Mouse (Mus musculus): ENCODE results near the gene Cyb5r2.

The Cyb5r2 gene

DNA sequence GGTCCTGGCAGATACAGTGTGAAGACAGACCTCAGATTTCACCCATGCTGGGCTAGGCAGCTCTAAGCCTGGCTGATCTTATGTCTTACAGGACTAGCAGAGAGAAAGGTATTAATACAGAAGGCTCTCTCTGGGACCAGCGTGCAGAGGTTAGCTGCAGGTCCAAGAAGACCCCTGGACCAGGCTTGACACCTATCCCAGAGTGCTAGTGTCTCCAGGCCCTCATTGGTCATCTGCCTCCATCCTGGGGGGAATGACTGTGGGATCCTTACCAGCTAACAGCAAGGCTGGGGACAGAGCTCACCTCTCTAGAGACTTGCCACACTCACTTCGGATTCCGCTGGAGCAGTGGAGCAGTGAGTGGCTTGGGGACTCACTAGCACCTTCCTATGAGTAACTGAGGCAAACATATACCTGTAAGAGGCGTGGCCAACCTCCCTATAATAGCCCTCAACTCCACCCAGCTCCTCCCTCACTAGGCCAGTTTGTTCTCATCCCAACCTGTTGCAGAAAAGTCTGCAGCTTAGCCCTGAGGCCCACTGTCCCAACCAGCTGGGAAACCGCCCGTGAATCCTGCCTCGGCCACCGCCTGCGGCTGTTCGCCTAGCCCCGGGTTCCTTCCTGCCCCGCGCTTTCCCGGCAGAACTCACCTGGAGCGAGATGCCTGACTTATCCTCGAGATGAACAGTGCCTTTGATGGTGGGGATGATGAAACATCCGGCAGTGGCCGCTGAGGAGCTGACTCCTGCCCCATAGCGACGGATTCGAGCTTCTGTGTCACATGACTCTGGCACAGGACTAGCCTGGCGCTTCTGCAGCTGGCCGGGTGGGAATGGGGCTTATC is at the start of gene Cyb5r2:
Cyb5r2 (minus strand) TSS at position 725 of the 844 bp plus-strand sequence.
- in situ Hi-C loops (cut with MboI): no loop called here

DNA sequence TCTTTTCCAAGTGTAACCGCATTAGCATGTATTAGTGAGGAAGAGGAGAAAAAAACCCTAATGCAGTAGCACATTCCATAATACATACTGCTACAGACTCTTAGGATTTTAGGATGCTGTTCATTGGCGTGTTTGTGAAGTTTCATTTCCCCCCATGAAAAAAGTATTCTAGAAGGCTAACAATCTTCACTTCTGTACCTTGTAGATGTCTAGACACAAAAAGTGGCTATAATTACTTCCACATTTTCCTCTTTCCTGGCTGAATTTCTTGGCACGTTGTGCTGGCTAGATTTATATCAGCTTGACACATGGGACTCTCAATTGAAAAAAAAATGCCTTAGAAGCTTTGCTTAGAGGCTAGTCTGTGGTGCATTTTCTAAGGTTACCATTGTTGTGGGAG is 44.3 kb upstream of the Cyb5r2 start:
- in situ Hi-C loops (cut with MboI): no loop called here

GRCm38 (mm10) chr7:107801108-107801507 is 43.3 kb upstream of the Cyb5r2 start, which contains the start of gene Ovch2:
Ovch2 (minus strand) TSS chr7:107801208.
- in situ Hi-C loops (cut with MboI): no loop called here

GRCm38 (mm10) chr7:107796500-107796899 is 38.7 kb upstream of the Cyb5r2 start:
- in situ Hi-C loops (cut with MboI): no loop called here

DNA sequence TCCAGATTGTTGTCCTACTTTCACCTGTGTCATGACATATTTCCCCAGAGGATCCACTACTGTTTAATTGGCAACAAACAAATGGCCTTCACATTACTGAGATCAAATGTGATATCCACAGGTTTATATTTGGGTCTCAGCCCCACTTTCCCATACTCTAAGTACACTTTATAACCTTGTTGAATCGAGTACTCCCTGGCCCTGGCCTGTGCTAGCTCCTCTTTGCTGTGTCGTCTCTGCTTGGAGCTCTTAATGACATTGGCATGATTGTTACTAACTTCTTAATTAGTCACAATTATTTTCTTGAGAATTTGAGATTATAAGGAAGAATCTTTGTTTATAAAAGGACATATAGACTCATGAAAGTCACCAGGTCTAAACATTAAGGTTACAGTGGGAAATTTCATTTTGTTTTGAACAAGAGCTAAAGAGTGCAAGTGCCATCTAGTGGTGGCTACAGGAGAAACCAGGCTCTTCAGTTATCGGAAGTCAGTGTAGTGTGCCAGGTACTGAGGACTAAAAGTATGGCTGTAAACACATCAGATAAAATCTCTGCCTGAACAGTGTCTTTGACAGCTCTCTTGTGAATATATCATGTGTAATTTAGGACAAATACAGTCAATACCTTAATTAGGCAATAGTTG is 30.3 kb upstream of the Cyb5r2 start:
- in situ Hi-C loops (cut with MboI): no loop called here

- in situ Hi-C loops (cut with MboI): no loop called here
These were observed 21.8 kb upstream of the Cyb5r2 start for GRCm38 (mm10) chr7:107779611-107780010.

- in situ Hi-C loops (cut with MboI): no loop called here
These were observed 20.4 kb upstream of the Cyb5r2 start for GRCm38 (mm10) chr7:107778216-107778615.

- in situ Hi-C loops (cut with MboI): no loop called here
These were observed 13.0 kb upstream of the Cyb5r2 start for GRCm38 (mm10) chr7:107770812-107771211.

DNA sequence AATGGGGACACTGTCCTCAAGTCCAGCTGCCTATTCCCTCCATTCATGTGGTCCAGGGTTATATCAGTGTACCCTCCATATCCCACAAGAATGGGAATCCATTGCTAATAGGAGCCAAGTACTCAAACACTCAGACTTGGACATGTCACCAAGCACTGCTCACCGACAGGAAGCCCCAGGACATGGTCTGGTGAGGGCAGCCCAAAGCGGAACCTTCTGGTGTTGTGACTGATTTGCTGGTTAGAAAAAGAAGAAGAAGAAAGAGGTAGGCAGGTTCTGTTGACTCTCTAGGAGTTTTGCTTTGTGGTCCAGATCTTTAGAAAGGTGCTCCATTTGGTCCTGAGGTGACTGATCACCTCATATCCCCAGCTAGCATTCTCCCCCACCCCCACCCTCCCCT is 1.1 kb downstream of the Cyb5r2 start:
- in situ Hi-C loops (cut with MboI): no loop called here

GRCm38 (mm10) chr7:107755905-107756304 is 1.9 kb downstream of the Cyb5r2 start:
- in situ Hi-C loops (cut with MboI): no loop called here

GRCm38 (mm10) chr7:107752031-107752520 is 5.8 kb downstream of the Cyb5r2 start:
- in situ Hi-C loops (cut with MboI): no loop called here

DNA sequence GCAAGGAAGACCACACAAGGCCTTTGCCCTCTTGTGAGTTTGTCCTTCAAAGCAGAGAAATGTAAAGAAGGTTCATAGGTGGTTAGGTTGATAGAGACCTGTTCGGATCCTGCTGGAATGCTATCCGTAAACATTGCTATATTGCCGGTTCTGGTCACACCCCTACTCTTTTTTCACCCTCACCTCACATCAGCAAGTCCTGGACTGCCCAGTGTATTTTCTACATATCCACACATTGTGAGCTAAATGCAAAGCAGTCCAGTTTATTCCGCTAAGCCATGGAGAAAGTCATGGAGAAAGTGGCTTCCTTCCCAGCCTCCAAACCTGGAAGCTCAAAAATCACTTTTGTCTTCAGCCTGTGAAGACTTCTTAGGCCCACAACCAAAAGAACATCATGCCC is 8.1 kb downstream of the Cyb5r2 start:
- in situ Hi-C loops (cut with MboI): no loop called here

DNA sequence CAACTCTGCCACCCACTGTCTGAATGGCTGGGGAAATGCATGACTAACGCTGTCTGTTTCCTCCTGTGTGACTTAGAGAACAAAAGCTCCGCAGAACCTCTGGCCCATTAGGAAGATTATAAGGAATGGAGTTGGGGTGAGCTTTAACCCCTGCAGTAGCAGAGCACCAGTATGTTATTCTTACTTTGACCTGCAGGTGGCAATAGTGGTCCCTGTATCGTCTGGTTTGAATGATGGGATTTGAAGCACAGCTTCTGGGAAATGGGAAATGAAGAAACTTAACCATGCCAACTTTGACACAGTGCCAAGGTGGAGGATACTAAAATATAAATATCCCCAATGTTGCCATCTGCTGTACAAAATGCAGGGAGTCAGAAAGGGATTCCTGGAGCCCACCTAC is 8.6 kb downstream of the Cyb5r2 start:
- in situ Hi-C loops (cut with MboI): no loop called here

- in situ Hi-C loops (cut with MboI): no loop called here
These were observed 9.9 kb downstream of the Cyb5r2 start for GRCm38 (mm10) chr7:107747954-107748353.

- in situ Hi-C loops (cut with MboI): no loop called here
These were observed 10.4 kb downstream of the Cyb5r2 start for GRCm38 (mm10) chr7:107747476-107747875.

DNA sequence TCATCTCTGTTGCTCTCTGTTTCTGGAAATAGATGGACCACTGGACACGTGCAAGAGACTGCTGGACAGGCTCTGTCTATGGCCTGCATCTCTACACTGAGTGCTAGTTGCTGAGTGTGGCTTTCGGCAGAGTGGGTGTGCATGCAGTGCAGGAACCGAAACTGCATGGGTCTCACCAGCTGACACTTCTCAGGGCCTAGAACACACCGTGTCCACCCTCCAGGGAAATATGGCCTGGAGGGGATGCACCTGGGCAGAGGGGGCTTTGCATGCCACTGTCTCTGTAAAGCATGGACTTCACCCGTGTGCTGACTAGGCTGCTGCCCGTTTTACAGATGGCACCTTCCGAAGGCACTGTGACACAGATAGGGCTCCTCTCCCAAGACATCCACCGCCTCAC is 11.8 kb downstream of the Cyb5r2 start:
- in situ Hi-C loops (cut with MboI): no loop called here

GRCm38 (mm10) chr7:107745111-107745510 is 12.7 kb downstream of the Cyb5r2 start:
- in situ Hi-C loops (cut with MboI): no loop called here

DNA sequence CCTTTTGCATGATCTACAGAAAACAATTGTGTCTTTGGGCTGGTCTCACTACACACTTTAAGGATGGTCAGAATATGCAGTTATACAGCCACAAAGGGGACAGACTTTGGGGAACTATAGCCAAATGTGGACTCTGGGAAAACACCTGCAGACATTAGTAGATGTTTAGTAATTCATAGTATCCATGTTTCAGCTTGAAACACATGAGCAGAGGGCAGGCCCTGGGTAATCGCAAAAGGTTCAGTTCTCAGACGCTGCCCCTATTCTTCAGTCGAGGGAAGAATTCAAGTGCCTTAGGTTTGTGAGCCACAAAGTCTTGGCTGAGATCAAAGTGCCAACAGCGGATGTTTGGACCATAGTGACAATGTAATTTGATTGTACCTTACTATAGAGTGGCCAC is 13.4 kb downstream of the Cyb5r2 start:
- in situ Hi-C loops (cut with MboI): no loop called here

DNA sequence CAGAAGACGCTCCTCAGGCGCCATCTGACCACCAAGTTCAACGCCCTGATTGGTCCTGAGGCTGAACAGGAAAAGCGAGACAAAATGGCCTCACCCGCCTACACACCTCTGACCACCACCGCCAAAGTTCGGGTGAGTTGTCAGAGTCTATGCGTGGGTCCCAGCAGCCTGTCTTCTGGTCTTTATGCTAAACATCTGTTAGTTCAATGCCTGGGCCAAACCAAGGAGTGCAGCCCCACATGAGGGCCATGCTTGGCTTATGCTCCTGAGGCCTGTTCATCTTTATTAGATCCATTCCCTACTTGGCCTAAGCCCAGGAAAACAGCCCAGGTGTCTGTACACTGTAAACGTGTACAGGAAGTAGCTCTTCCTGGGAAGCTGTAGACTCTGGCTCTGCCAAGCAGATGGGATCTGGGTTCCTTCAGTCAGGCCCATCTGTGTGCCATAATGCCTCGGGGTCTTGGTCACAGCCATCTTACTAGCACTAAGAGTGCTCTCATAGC is 14.8 kb downstream of the Cyb5r2 start:
- in situ Hi-C loops (cut with MboI): no loop called here

DNA sequence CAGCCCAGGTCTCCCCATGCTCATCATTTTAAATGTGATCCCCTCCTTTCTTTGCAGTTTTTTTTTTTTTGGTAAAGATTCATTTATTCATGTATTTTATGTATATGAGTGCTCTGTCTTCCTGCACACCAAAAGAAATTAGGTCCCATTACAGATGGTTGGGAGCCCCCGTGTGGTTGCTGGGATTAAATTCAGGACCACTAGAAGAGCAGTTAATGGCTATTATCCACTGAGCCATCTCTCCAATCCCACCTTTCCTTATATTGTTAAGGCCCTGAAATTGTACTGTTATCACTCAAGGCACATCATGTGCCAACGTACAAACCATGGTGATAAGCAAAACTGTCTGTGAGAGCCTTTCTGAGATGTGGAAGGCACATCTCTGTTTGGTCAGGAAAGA is 19.1 kb downstream of the Cyb5r2 start:
- in situ Hi-C loops (cut with MboI): no loop called here

GRCm38 (mm10) chr7:107733162-107733561 is 24.7 kb downstream of the Cyb5r2 start:
- in situ Hi-C loops (cut with MboI): no loop called here

- in situ Hi-C loops (cut with MboI): no loop called here
These were observed 27.2 kb downstream of the Cyb5r2 start for GRCm38 (mm10) chr7:107730587-107730986.

- in situ Hi-C loops (cut with MboI): no loop called here
These were observed 30.3 kb downstream of the Cyb5r2 start for GRCm38 (mm10) chr7:107727538-107727937.
